13 mouse cellular contexts compared by ENCODE assay signal in genomic region chr11:20987171-20987815, GRCm38 (mm10).
DNase-seq lines count a peak whose midpoint lies in the region; ATAC-seq and TF ChIP-seq lines count a peak whose summit lies in the region.
"Had no signal": no experiment of that assay in that cellular context is flagged by ENCODE, and none has a peak within 500 bp of the region (broad histone marks: within the 10 kb centered on the region; RNA-seq: fewer than 3 reads in every experiment).

No protein-coding gene starts in this region.

- no peaks in the 10 kb centered on the region for H3K9me3 ChIP-seq in hindbrain, embryonic 13.5 days
- H3K9me3 ChIP-seq: kidney, embryonic 15.5 days; megakaryocyte, embryonic 14.5 days had no signal

- no peak for TF ChIP-seq CTCF in testis, adult 2 months (IDR thresholded peaks at IDR 0.05; ENCODE audit: control insufficient read depth, insufficient read depth, insufficient replicate concordance, low read depth, low read length)
- TF ChIP-seq CTCF in olfactory bulb, adult 2 months (IDR thresholded peaks at IDR 0.05; ENCODE audit: insufficient read depth, low read depth, low read length), result no peak

- WGBS in hindbrain, embryonic 13.5 days, result 40% methylated on average over 5 of the region's 5 CpGs
- WGBS in olfactory bulb, adult 2 months, result 40% methylated on average over 5 of the region's 5 CpGs

- H3K9ac ChIP-seq in hindbrain, embryonic 13.5 days, result no peak overlapping the region
- H3K9ac ChIP-seq: kidney, embryonic 15.5 days; liver, embryonic 14.5 days had no signal

- no peaks in the 10 kb centered on the region for H3K36me3 ChIP-seq in testis, adult 2 months (ENCODE audit: control insufficient read depth, insufficient read depth, low read length)
- H3K36me3 ChIP-seq in hindbrain, embryonic 13.5 days, result no peaks in the 10 kb centered on the region
- H3K36me3 ChIP-seq: kidney, embryonic 15.5 days had no signal

- no peak for TF ChIP-seq POLR2A in testis, adult 2 months (IDR thresholded peaks at IDR 0.05; ENCODE audit: control insufficient read depth, low read depth, low read length)
- TF ChIP-seq POLR2A in olfactory bulb, adult 2 months (IDR thresholded peaks at IDR 0.05; ENCODE audit: insufficient read depth, low read depth, low read length), result no peak

- H3K27me3 ChIP-seq in testis, adult 2 months (ENCODE audit: control insufficient read depth, insufficient read depth, low read length), result no peaks in the 10 kb centered on the region
- H3K27me3 ChIP-seq in hindbrain, embryonic 13.5 days, result no peaks in the 10 kb centered on the region
- H3K27me3 ChIP-seq: kidney, embryonic 15.5 days; megakaryocyte, embryonic 14.5 days had no signal

- no peak overlapping the region for H3K27ac ChIP-seq in testis, adult 2 months (ENCODE audit: control insufficient read depth, insufficient read depth, low read depth, low read length)
- peak overlapping the region; percentile 86 for H3K27ac ChIP-seq in hindbrain, embryonic 13.5 days
- peak overlapping the region; percentile 70 for H3K27ac ChIP-seq in olfactory bulb, adult 2 months (ENCODE audit: insufficient read depth, low read depth, low read length)
- H3K27ac ChIP-seq: kidney, embryonic 15.5 days; liver, embryonic 14.5 days had no signal

- H3K4me3 ChIP-seq in testis, adult 2 months (ENCODE audit: control insufficient read depth, low read depth, low read length), result peak overlapping the region; percentile 43
- H3K4me3 ChIP-seq in hindbrain, embryonic 13.5 days, result 0 out of 2 replicates have a peak overlapping the region, but pooled peaks have one; percentile 5
- no peak overlapping the region for H3K4me3 ChIP-seq in olfactory bulb, adult 2 months (ENCODE audit: insufficient read depth, low read depth, low read length)
- H3K4me3 ChIP-seq: kidney, embryonic 15.5 days; megakaryocyte, embryonic 14.5 days had no signal

- peak overlapping the region; percentile 28; the same call in 1 of the 2 replicates for H3K4me2 ChIP-seq in hindbrain, embryonic 13.5 days
- H3K4me2 ChIP-seq: kidney, embryonic 15.5 days had no signal

- peaks cover 4% of the 10 kb centered on the region for H3K4me1 ChIP-seq in testis, adult 2 months (ENCODE audit: control insufficient read depth, insufficient read depth, low read length)
- H3K4me1 ChIP-seq in hindbrain, embryonic 13.5 days (replicated peaks), result peaks cover 23% of the 10 kb centered on the region
- peaks cover 9% of the 10 kb centered on the region for H3K4me1 ChIP-seq in olfactory bulb, adult 2 months (ENCODE audit: control insufficient read depth, insufficient read depth, low read length)

- peak; percentile 71 for ATAC-seq in hindbrain, embryonic 13.5 days (ENCODE audit: low FRiP score)

- peak; percentile 7 to 8 for DNase-seq in frontal cortex, postnatal 36 days (ENCODE audit: low spot score in 2 of 2)
- no peak for DNase-seq in frontal cortex, postnatal 25 days (ENCODE audit: low spot score in 2 of 2)
- DNase-seq in testis, postnatal 10 days (ENCODE audit: low spot score), result no peak
- no peak for DNase-seq in heart, adult 9 months (ENCODE audit: low spot score in 2 of 2)
- no peak for DNase-seq in natural killer cell, adult 2 months (ENCODE audit: low spot score in 2 of 2)
- DNase-seq: heart, postnatal 4 days; thymus, postnatal 25 days had no signal

Comparison
In these comparisons a context has a peak if more than half of its experiments do, and no peak if none do; other contexts are left out.
1. DNase-seq: peak in frontal cortex, postnatal 36 days (2 of 2); none in frontal cortex, postnatal 25 days (0 of 2), testis, postnatal 10 days (single experiment), heart, adult 9 months (0 of 2) and natural killer cell, adult 2 months (0 of 2).